Mouse (Mus musculus) lung, postnatal 14 days (tissue): Measurements from ENCODE around the gene Gm20662.
"Not testable (repeated sequence)": the region's sequence is repeated elsewhere in the genome, so short reads cannot be mapped to it uniquely, and the experiment has no call there.

ENCODE experiments used
- DNase-seq: peaks from one replicate; pipeline ENCODE4 v3.0.0; 2021

The Gm20662 gene

GRCm38 (mm10) chr9:108013577-108013976, 17.4 kb downstream of the Gm20662 start:
- DNase-seq: not testable (repeated sequence)

- DNase-seq: no peak
Measured at GRCm38 (mm10) chr9:108017127-108017526, 21.0 kb downstream of the Gm20662 start.

GRCm38 (mm10) chr9:108020741-108021140, 24.6 kb downstream of the Gm20662 start:
- DNase-seq: no peak

DNA sequence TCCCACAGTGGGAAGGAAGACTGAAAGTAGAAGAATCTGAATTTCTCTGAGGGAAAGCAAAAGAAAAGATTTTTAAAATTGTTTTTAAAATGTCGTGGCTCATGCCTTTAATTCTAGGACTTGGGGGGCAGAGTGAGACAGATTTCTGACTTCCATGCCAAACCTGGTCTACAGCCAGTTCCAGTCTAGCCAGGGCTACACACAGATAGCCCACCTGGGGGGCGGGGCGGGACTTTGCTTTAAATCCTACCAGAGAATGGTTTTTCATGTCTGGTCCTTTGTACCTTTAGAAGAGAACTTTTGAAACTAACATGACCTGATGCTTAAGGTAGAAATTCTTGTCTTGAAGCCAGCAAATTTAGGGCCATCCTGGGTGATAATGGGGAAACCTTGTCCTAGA, 27.1 kb downstream of the Gm20662 start:
- DNase-seq: no peak

DNA sequence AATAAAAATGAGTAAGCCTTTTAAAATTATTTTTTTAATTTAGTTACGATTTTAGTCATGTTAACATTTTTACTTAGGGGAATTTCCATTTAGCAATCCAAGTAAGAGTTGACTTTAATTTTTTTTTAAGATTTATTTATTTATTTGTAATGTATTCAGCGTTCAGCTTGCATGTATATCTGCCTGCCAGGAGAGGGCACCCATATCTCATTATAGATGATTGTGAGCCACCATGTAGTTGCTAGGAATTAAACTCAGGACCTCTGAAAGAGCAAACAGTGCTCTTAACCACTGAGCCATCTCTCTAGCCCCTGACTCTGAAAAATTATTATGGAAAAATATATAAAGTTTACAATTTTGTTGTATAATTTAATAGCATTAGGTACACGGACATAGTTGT, 30.4 kb downstream of the Gm20662 start:
- no peak for DNase-seq

DNA sequence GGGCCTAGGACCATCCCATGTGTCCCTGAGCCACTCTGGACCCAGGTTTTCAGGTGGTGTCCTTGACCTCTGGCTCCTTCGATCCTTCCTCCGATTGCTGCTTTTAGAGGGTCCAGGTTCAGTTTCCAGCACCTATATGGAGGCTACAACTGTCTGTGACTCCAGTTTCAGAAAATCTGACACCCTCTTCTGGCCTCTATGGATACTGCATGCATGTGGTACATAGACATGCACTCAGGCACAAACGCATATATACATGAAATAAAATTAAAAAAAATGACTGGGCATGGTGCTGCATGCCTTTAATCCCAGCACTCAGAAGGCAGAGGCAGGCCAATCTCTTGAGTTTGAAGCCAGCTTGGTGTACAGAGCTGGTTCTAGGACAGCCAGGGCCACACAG, 31.7 kb downstream of the Gm20662 start:
- no peak for DNase-seq

- no peak for DNase-seq
Measured at GRCm38 (mm10) chr9:108032126-108032525, 36.0 kb downstream of the Gm20662 start.

- no peak for DNase-seq
Measured at GRCm38 (mm10) chr9:108035331-108036156, 39.4 kb downstream of the Gm20662 start.

- DNase-seq: no peak
Measured at GRCm38 (mm10) chr9:108044751-108045492, 48.8 kb downstream of the Gm20662 start.

DNA sequence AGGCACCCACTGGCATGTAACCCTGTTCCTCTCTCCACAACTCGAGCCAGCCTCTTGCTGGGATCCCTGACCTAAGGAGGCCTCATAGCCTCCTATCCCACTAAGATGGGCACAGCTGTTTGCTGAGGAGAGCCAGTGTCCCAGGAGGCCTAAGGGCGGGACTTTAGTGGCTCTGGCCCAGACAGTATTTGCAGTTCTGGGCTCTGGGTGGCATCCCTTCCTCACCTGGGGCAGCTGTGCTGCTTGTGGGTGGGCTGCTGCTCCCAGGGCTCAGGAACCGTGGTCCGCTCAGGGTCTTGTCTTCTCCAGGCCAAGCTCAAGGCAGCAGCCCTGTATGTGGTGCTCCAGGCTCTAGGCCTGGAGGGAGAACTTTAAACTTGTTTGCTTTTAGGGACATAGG, 50.4 kb downstream of the Gm20662 start:
- DNase-seq: no peak

- no peak for DNase-seq
Measured at GRCm38 (mm10) chr9:108047601-108048565, 51.7 kb downstream of the Gm20662 start.

DNA sequence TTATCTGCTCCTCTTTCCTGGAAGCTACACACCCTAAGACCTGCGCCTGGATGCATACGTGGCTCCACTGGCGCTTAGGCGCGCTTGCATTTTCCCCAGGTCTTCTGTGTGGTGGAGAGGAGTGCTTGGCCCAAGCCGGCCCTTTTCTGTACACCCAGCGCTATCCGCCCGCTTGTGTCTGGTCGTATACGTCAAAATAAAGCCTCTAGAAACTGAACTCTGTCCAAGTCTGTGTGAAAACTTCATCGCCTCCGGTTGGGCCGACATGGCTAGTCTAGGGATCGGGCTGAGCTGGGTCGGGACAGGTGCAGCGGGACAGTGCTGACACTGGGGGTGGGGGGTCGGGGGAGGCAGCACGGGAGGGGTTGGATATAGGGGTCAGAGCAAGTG, 52.4 kb downstream of the Gm20662 start:
- DNase-seq: no peak

DNA sequence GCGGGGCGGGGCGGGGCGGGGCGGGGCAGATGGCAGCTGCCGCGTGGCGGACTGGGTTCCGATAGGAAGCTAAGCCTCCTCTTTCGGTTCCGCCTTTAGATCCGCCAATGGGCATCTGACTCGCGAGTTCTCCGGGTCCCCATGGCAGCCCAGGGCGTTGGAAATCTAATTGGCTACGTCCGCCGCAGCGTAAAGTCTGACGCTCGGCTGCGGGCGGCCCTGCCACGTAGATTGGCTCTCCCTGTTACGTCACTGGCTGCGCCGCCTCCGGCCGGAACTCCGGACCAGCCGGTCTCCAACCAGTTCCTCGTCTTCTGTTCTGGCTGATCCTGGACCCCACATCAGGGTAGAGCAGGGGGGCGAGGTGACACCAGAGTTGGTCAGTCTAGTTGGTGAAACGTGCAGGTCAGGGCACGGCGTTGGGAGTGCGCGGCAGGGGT, 52.9 kb downstream of the Gm20662 start, which contains the start of gene Gmppb:
TSS of gene Gmppb (plus strand) at position 227 of the 440 bp plus-strand sequence.
- DNase-seq: peak; percentile 95

GRCm38 (mm10) chr9:108049561-108050251, 53.6 kb downstream of the Gm20662 start:
- DNase-seq: no peak

- no peak for DNase-seq
Measured at GRCm38 (mm10) chr9:108051184-108051930, 55.2 kb downstream of the Gm20662 start.

DNA sequence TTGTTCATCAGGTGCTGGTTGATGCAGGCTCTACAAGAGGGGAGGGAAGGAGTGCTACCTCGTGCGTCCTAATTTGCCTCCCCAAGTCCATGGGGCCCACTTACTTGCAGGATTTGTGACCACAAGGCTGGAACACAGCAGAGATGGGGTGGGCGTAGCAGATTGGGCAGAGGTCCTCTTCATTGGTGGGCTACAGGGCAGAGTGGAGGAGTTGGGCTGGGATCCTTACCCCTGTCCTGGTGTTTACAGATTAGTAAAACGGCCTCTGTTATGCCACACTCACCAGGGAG, 55.7 kb downstream of the Gm20662 start:
- DNase-seq: no peak

GRCm38 (mm10) chr9:108052411-108052810, 56.3 kb downstream of the Gm20662 start:
- DNase-seq: no peak

DNA sequence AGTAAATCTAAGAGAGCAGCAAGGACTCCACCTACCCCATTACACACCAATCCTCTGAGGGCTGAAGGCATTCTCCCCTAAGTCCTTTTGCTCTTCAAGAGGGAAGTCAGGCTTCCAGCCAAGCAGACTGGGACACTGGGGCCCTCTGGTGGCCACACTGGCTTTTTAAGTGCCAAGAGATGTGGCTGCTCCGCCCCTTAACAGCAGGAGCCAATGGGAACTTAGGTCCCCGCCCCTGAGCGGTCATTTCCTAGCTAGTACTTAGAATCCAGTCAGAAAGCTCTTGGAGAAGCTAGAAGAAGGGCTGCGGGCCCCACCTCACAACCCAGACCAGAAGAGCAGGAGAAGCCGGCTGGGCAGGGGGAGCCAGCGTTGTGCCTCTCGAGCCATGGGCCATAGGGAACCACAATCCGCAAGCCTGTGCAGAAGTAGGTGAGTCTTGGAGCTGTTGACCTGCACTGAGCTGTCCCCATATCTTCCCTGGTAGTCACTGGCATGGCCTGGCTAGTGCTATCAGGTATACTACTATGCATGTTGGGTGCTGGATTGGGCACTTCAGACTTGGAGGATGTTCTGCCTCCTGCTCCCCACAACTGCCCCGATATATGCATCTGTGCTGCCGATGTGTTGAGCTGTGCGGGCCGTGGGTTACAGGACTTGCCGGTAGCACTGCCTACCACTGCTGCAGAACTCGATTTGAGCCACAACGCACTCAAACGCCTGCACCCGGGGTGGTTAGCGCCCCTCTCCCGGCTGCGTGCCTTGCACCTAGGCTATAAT, 56.9 kb downstream of the Gm20662 start, which contains the start of gene Amigo3:
TSS of gene Amigo3 (plus strand) at position 275 of the 780 bp plus-strand sequence.
- peak; percentile 99 for DNase-seq

GRCm38 (mm10) chr9:108053665-108054225, 57.6 kb downstream of the Gm20662 start:
- DNase-seq: no peak

DNA sequence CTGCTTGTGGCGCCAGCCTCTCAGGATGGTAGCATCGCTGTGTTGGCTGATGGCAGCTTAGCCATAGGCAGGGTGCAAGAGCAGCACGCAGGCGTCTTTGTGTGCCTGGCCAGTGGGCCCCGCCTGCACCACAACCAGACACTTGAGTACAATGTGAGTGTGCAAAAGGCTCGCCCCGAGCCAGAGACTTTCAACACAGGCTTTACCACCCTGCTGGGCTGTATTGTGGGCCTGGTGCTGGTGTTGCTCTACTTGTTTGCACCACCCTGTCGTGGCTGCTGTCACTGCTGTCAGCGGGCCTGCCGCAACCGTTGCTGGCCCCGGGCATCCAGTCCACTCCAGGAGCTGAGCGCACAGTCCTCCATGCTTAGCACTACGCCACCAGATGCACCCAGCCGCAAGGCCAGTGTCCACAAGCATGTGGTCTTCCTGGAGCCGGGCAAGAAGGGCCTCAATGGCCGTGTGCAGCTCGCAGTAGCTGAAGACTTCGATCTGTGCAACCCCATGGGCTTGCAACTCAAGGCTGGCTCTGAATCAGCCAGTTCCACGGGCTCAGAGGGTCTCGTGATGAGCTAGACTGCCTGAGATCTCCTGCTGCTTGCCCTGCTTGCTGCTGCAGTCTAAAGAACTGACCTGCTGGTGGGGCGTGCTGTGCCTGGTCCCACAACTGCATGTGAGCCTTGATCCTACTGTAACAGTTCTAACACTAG, 58.3 kb downstream of the Gm20662 start:
- no peak for DNase-seq
